Mouse (Mus musculus) kidney, postnatal 14 days (tissue): ENCODE results near the gene Dusp8.

ENCODE experiments used
- DNase-seq: peaks from one replicate; pipeline ENCODE4 v3.0.0; 2022; ENCODE audit warnings: mixed read lengths

Dusp8 gene

DNA sequence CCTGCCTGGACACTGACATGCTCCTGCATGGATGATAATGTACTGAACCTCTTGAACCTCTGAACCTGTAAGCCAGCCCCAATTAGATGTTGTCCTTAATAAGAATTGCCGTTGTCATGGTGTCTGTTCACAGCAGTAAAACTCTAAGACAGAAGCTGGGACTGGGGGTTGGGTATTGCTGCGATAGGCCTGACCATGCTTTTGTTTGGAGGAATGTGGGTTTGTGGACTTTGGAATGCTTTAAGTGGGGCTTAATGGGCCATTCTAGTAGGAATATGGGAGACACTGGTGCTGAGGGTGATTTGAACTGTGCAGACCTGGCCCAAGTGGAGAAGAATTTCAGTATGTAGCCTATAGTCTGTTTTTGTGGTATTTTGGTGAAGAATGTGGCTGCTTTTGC is 50.3 kb downstream of the Dusp8 start:
- DNase-seq = no peak

DNA sequence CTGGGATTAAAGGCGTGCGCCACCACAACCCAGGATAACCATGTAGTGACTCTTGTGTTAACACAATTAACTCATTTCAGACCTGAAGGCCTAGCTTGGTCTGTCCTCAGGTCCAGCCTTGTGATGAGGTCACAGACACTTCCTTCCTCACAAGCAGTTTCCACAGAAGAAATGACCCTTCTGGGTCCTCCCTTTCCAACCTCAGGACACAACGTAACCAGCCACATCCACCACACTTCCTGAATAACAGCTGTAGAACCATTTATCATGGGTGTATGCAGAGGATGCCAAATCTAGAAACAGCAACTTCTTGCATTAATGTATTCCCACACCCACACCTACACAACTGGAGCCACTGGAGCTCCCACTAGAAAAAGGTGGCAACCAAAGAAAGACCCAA is 54.9 kb downstream of the Dusp8 start:
- DNase-seq = peak; percentile 43

DNA sequence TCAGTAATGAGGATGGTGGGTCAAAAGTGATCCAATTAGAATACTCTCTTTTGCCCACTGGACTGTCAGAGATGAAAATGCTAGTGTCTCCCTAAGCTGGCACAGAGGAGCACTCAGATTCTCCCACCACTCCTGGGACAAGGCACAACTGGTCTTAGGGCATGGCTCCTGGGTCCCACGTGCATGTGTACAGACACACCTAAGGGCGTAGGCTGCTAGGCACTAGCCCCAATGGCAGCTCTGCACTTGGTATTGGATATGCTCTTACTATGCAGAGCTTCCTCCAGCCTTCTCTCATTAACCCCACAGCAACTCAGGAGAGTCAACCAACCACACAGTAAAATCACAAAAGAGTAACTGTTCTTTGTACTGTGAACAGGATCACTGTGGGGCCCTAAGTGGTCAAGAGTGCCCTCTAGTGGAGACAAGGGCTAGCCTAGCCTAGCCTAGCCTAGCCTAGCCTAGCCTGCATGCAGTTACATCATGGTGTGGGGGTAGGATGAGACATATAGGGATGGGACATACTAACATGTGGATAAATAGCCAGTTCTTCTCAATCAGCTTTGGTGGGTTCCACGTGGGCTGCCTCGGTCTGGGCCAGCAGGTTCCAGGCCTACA is 58.0 kb downstream of the Dusp8 start:
- DNase-seq = peak; percentile 60

GRCm38 (mm10) chr7:142035048-142035811 is 60.4 kb downstream of the Dusp8 start:
- DNase-seq = peak; percentile 17

DNA sequence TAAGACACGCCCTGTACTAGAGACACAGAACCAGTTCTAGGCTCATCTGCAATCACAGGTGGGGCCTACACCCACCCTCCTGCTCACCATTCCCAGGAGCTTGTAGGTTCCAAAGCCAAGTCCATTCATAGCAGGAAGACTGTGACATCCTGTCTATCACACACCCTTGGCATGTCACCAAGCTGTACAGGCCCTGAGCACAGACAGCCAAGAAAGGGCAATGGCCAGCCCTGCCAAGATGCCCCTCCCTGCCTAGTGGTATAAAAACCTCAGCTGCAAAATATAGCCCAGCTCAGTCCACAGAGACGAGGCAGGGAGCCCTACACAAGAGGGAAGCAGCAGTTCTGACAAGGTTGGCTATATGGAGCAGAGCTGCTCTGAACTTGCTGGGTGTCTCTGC is 61.4 kb downstream of the Dusp8 start:
- peak; percentile 65 for DNase-seq

- DNase-seq = no peak
These were observed 65.6 kb downstream of the Dusp8 start for GRCm38 (mm10) chr7:142030073-142030472.
